Mouse (Mus musculus) testis, adult 2 months (tissue): Measurements from ENCODE around the gene Pla2r1.

Source experiments
- CTCF ChIP-seq: fragments of 200-500 bp; IDR thresholded peaks from 2 replicates; pipeline ENCODE4 v1.5.1; 2012; ENCODE audit warnings: low read depth, mild to moderate bottlenecking, inconsistent platforms, low read length, moderate library complexity; ENCODE audit not compliant: control insufficient read depth, insufficient read depth, insufficient replicate concordance
- POLR2A ChIP-seq: fragments of 200-500 bp; IDR thresholded peaks from 2 replicates; pipeline ENCODE4 v1.6.1; 2012; ENCODE audit warnings: low read depth, mild to moderate bottlenecking, inconsistent platforms, low read length, moderate library complexity; ENCODE audit not compliant: control insufficient read depth

GRCm38 (mm10) chr2:60515817-60516216, 37.3 kb downstream of the Pla2r1 start:
- TF ChIP-seq POLR2A = no peak
- TF ChIP-seq CTCF = no peak
